12 mouse cellular contexts compared by ENCODE assay signal in the genomic region with DNA sequence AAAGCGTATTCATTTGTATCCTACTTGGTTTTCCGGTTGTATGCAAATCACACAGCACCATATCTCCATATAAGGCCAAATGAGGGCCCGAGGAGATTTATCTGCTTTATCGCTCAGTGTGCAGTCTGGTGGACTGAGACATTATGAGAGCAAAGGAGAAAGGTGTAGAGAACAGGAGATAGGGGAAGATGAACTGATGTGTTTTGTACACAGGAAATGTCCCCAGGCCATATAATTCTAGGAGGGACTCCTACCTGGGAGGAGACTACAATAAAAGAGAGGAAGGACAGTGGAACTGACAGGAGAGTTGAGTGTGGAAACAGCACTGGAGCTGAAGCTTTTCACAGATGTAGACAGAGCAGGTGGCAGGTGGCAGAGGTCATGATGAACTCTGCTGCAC.
"Had no signal": no experiment of that assay in that cellular context is flagged by ENCODE, and none has a peak within 500 bp of the region (broad histone marks: within the 10 kb centered on the region; RNA-seq: fewer than 3 reads in every experiment).

A gene (plus strand): TSS at position 301 of the 400 bp plus-strand sequence.

- DNase-seq: left cerebral cortex, postnatal 4 days; liver; liver, embryonic 13.5 days; liver, postnatal 0 days; lung, adult 18-20 months; lung, adult 2 months; lung, embryonic 14.5 days; lung, postnatal 10 days; lung, postnatal 14 days; lung, postnatal 36 days; lung, postnatal 4 days; midbrain, embryonic 14.5 days had no signal
